Comparison of ENCODE assay signal across 8 mouse cellular contexts in genomic region chr2:93415281-93415680, GRCm38 (mm10). TPM values are rescaled to one million over a fixed set of nuclear protein-coding genes. Genes with fewer than 3 reads are reported as not detected.
DNase-seq lines count a peak whose midpoint lies in the region; TF ChIP-seq lines count a peak whose summit lies in the region.

No protein-coding gene starts in this region.

- TF ChIP-seq CTCF in embryonic fibroblast, embryonic 13.5 days (IDR thresholded peaks at IDR 0.05; ENCODE audit: borderline replicate concordance, insufficient read depth, low read length): peak; percentile 52; the same call in 1 of the 2 replicates

- TF ChIP-seq POLR2A in embryonic fibroblast, embryonic 13.5 days (IDR thresholded peaks at IDR 0.05; ENCODE audit: low read depth, low read length): no peak

- peaks cover 2% of the 10 kb centered on the region; the same call in 1 of the 2 replicates for H3K36me3 ChIP-seq in splenic B cell, adult 2 months (ENCODE audit: control insufficient read depth, insufficient read depth, low read length, poor library complexity, severe bottlenecking)

- H3K4me3 ChIP-seq in embryonic fibroblast, embryonic 13.5 days (ENCODE audit: insufficient read depth, low read length): no peak overlapping the region

- no peaks in the 10 kb centered on the region for H3K27me3 ChIP-seq in splenic B cell, adult 2 months (ENCODE audit: control insufficient read depth, insufficient read depth, low read length, poor library complexity, severe bottlenecking)

- H3K27ac ChIP-seq in embryonic fibroblast, embryonic 13.5 days (ENCODE audit: insufficient read depth, low read length): no peak overlapping the region

- DNase-seq in gastrocnemius, adult 18-20 months (ENCODE audit: low spot score): peak; percentile 31
- no peak for DNase-seq in gastrocnemius, adult 8-10 months (ENCODE audit: low spot score in 2 of 2)
- DNase-seq in ovary, postnatal 36 days (ENCODE audit: low spot score): peak; percentile 57
- no peak for DNase-seq in ovary, adult 18-20 months (ENCODE audit: low spot score)
- DNase-seq in lung, postnatal 10 days: peak; percentile 56
- DNase-seq in splenic B cell, adult 2 months (ENCODE audit: low read depth, low spot score): peak; percentile 68
- no peak for DNase-seq in right cerebral cortex, postnatal 10 days (ENCODE audit: low spot score in 2 of 2)

- H3K4me1 ChIP-seq in embryonic fibroblast, embryonic 13.5 days (ENCODE audit: control insufficient read depth, insufficient read depth, low read length): no peaks in the 10 kb centered on the region; the same call in 1 of the 2 replicates

RNA-seq across cellular contexts. Expression of gene Cd82, which starts 47.7 kb away (rescaled TPM):
- total RNA-seq in gastrocnemius, adult 18-20 months (2021): 1 to 10 TPM; 8.5 to 9.4 TPM
- 10 to 100 TPM in 1 of 4 experiments, 1 to 10 TPM in 3; 7.6 to 10.1 (median 9.8) TPM for total RNA-seq in gastrocnemius, adult 8-10 months (2022)
- polyA plus RNA-seq in embryonic fibroblast, embryonic 13.5 days (2011; ENCODE audit: insufficient read length, low read depth, missing spikeins): 45.9 and 48.6 TPM in 2 replicates

Comparison
In these comparisons a context has a peak if more than half of its experiments do, and no peak if none do; other contexts are left out.
1. DNase-seq: peak in gastrocnemius, adult 18-20 months (single experiment), ovary, postnatal 36 days (single experiment), lung, postnatal 10 days (single experiment) and splenic B cell, adult 2 months (single experiment); none in gastrocnemius, adult 8-10 months (0 of 2), ovary, adult 18-20 months (single experiment) and right cerebral cortex, postnatal 10 days (0 of 2).